Mouse (Mus musculus) CH12.LX (cell line): Measurements from ENCODE around the gene Eefsec. TPM values are rescaled to one million over a fixed set of nuclear protein-coding genes. Genes with fewer than 3 reads are reported as not detected.

ENCODE experiments used
- DNase-seq: peaks from one replicate; pipeline ENCODE4 v3.0.0-alpha.2; 2013; ENCODE audit errors: extremely low read depth
- H3K27ac ChIP-seq: 2 replicates; pipeline ENCODE4 v1.5.1; 2012; ENCODE audit warnings: low read depth, mild to moderate bottlenecking, control low read depth, moderate library complexity; ENCODE audit not compliant: insufficient read depth
- H3K27me3 ChIP-seq: replicated peaks from 2 replicates; pipeline ENCODE3; 2012; ENCODE audit warnings: inconsistent platforms
- H3K36me3 ChIP-seq, 2 experiments: replicated peaks in 1 of 2; 2 replicates each; pipeline versions ENCODE3 to v1.6.1; 2012; ENCODE audit warnings: inconsistent platforms in 1 of 2, low read length in 1 of 2, mild to moderate bottlenecking in 1 of 2, mixed read lengths in 1 of 2, moderate library complexity in 1 of 2; ENCODE audit not compliant: control insufficient read depth in 1 of 2, insufficient read depth in 1 of 2
- H3K4me1 ChIP-seq, 2 experiments: 2 replicates each; pipeline ENCODE4 v1.6.1; 2012; ENCODE audit warnings: inconsistent platforms in 1 of 2, moderate library complexity in 1 of 2; ENCODE audit not compliant: insufficient read depth in 2 of 2, control insufficient read depth in 1 of 2
- H3K4me2 ChIP-seq: 2 replicates; pipeline ENCODE4 v1.6.1; 2012; ENCODE audit warnings: low read depth, mild to moderate bottlenecking, control low read depth; ENCODE audit not compliant: poor library complexity, insufficient read depth, severe bottlenecking
- H3K4me3 ChIP-seq, 3 experiments: fragments of 150-350 bp in 1 of 3; sonication (generic) in 1 of 3; replicated peaks in 1 of 3; 2 replicates each; pipeline versions ENCODE3 to v1.5.1; 2011 to 2012; ENCODE audit warnings: low read depth in 2 of 3, low read length in 2 of 3, mild to moderate bottlenecking in 2 of 3, moderate library complexity in 2 of 3, control low read depth in 1 of 3, improper control_type of control experiment in 1 of 3, inconsistent platforms in 1 of 3, mixed read lengths in 1 of 3; ENCODE audit not compliant: poor library complexity in 1 of 3
- H3K79me2 ChIP-seq: replicated peaks from 2 replicates; pipeline ENCODE4 v1.6.1; 2012; ENCODE audit warnings: mild to moderate bottlenecking, moderate library complexity; ENCODE audit not compliant: control insufficient read depth, poor library complexity, insufficient read depth, severe bottlenecking; ENCODE audit errors: extremely low read depth
- H3K9ac ChIP-seq: 2 replicates; pipeline ENCODE4 v1.6.1; 2012; ENCODE audit warnings: low read depth, mild to moderate bottlenecking, control low read depth, moderate library complexity; ENCODE audit not compliant: insufficient read depth
- H3K9me3 ChIP-seq: replicated peaks from 2 replicates; pipeline ENCODE3; 2012; ENCODE audit warnings: low read length, inconsistent platforms, mixed read lengths
- BHLHE40 ChIP-seq: IDR thresholded peaks from 2 replicates; pipeline ENCODE4 v1.6.1; 2011; ENCODE audit warnings: mild to moderate bottlenecking, low read depth, low read length, improper control_type of control experiment
- CTCF ChIP-seq, 2 experiments: IDR thresholded peaks in 1 of 2; conservative IDR thresholded peaks in 1 of 2; 2 replicates each; pipeline ENCODE4 v1.5.1; 2011 to 2012; ENCODE audit warnings: low read depth in 2 of 2, low read length in 2 of 2, improper control_type of control experiment in 1 of 2, inconsistent platforms in 1 of 2, mild to moderate bottlenecking in 1 of 2, moderate library complexity in 1 of 2
- E2F4 ChIP-seq: IDR thresholded peaks from 2 replicates; pipeline ENCODE4 v1.6.1; 2011; ENCODE audit warnings: low read depth, low read length, improper control_type of control experiment; ENCODE audit not compliant: insufficient replicate concordance
- EP300 ChIP-seq: IDR thresholded peaks from 2 replicates; pipeline ENCODE4 v1.6.1; 2011; ENCODE audit warnings: low read length, improper control_type of control experiment
- ETS1 ChIP-seq: conservative IDR thresholded peaks from 2 replicates; pipeline ENCODE4 v1.6.1; 2012; ENCODE audit warnings: low read depth, mild to moderate bottlenecking, inconsistent platforms, low read length, improper control_type of control experiment, moderate library complexity
- GABPA ChIP-seq: IDR thresholded peaks from 2 replicates; pipeline ENCODE4 v1.6.1; 2012; ENCODE audit warnings: low read depth, low read length, improper control_type of control experiment, inconsistent platforms; ENCODE audit not compliant: insufficient replicate concordance
- IRF4 ChIP-seq: IDR thresholded peaks from 2 replicates; pipeline ENCODE4 v1.6.1; 2014; ENCODE audit warnings: low read depth, mild to moderate bottlenecking, inconsistent platforms, low read length, improper control_type of control experiment
- JUND ChIP-seq: conservative IDR thresholded peaks from 2 replicates; pipeline ENCODE4 v1.6.1; 2011; ENCODE audit warnings: low read depth, low read length, improper control_type of control experiment
- MAZ ChIP-seq: IDR thresholded peaks from 2 replicates; pipeline ENCODE4 v1.6.1; 2012; ENCODE audit warnings: low read depth, mild to moderate bottlenecking, inconsistent platforms, low read length, improper control_type of control experiment, moderate library complexity
- MYC ChIP-seq: IDR thresholded peaks from 2 replicates; pipeline ENCODE4 v1.6.1; 2011; ENCODE audit warnings: low read depth, mild to moderate bottlenecking, improper control_type of control experiment, low read length
- NELFE ChIP-seq: IDR thresholded peaks from 2 replicates; pipeline ENCODE4 v1.6.1; 2011; ENCODE audit warnings: low read depth, low read length, improper control_type of control experiment
- POLR2A ChIP-seq: IDR thresholded peaks from 2 replicates; pipeline ENCODE4 v1.6.1; 2011; ENCODE audit warnings: low read depth, mild to moderate bottlenecking, improper control_type of control experiment, low read length
- POLR2AphosphoS2 ChIP-seq: IDR thresholded peaks from 2 replicates; pipeline ENCODE4 v1.6.1; 2011; ENCODE audit warnings: low read depth, low read length, improper control_type of control experiment
- RAD21 ChIP-seq: IDR thresholded peaks from 2 replicates; pipeline ENCODE4 v1.6.1; 2011; ENCODE audit warnings: low read depth, mild to moderate bottlenecking, low read length, improper control_type of control experiment, moderate library complexity
- TCF12 ChIP-seq: IDR thresholded peaks from 2 replicates; pipeline ENCODE4 v1.6.1; 2014; ENCODE audit warnings: low read depth, mild to moderate bottlenecking, inconsistent platforms, low read length, improper control_type of control experiment
- UBTF ChIP-seq: IDR thresholded peaks from 2 replicates; pipeline ENCODE4 v1.6.1; 2012; ENCODE audit warnings: low read depth, mild to moderate bottlenecking, inconsistent platforms, low read length, improper control_type of control experiment, moderate library complexity
- USF1 ChIP-seq: IDR thresholded peaks from 2 replicates; pipeline ENCODE4 v1.6.1; 2014; ENCODE audit warnings: low read depth, mild to moderate bottlenecking, inconsistent platforms, low read length, improper control_type of control experiment
- ZKSCAN1 ChIP-seq: IDR thresholded peaks from 2 replicates; pipeline ENCODE4 v1.6.1; 2012; ENCODE audit warnings: low read depth, inconsistent platforms, low read length, improper control_type of control experiment, borderline replicate concordance
- ZMIZ1 ChIP-seq: IDR thresholded peaks from 2 replicates; pipeline ENCODE4 v1.6.1; 2012; ENCODE audit warnings: low read depth, mild to moderate bottlenecking, inconsistent platforms, low read length, improper control_type of control experiment
- dilution Hi-C: fragments of 300-500 bp; cut with MboI; formaldehyde crosslinking; loops from 2 replicates; pipeline ENCODE4 v1.14.3; 2020; ENCODE audit warnings: low sequenced_read_pairs; ENCODE audit not compliant: extremely low pct_unique_long_range_greater_than_20kb, extremely low pct_ligation_motif_present
- in situ Hi-C: fragments of 300-500 bp; cut with MboI; formaldehyde crosslinking; loops from 3 replicates; pipeline ENCODE4 v1.14.3; 2019; ENCODE audit warnings: low sequenced_read_pairs, low pct_ligation_motif_present, low pct_unique_long_range_greater_than_20kb, mixed read lengths
- polyA plus RNA-seq: library from polyadenylated mRNA; unstranded; fragments of >175 nt; gene quantifications from 2 replicates; pipeline ENCODE4 v1.2.1, GENCODE M21; 2012; ENCODE audit warnings: low read depth; ENCODE audit not compliant: insufficient read length
- total RNA-seq, 2 experiments: library from RNA; depleted of rRNA; stranded (reverse); fragments of 300-350 nt in 1 of 2; fragments of >200 nt in 1 of 2; gene quantifications; 2 replicates each; pipeline ENCODE4 v1.2.3; 2012 to 2014

The Eefsec gene
- total and polyA plus RNA-seq, 3 experiments, result 26.2 to 48.8 (median 32.1) TPM

GRCm38 (mm10) chr6:88313937-88314336, 132.4 kb downstream of the Eefsec start:
- Histone ChIP-seq H3K27me3 (no peaks in the 10 kb centered on the region), H3K9ac (no peak overlapping the region), H3K4me3 (no peak overlapping the region), H3K9me3 (no peaks in the 10 kb centered on the region), H3K79me2 (no peaks in the 10 kb centered on the region), H3K4me1 (peaks cover 0 to 6% of the 10 kb centered on the region in 2 experiments; a peak in 2 of 4 replicates), H3K4me2 (no peak overlapping the region), H3K27ac (no peak overlapping the region), H3K36me3 (peaks cover 7 to 80% of the 10 kb centered on the region in 2 experiments)
- in situ Hi-C loops, result no loop called here
- TF ChIP-seq IRF4 (no peak), ZKSCAN1 (no peak), RAD21 (no peak), ETS1 (no peak), MYC (no peak), UBTF (no peak), EP300 (no peak), GABPA (no peak), TCF12 (no peak), JUND (no peak), BHLHE40 (no peak), CTCF (conservative IDR thresholded peaks at IDR 0.05 in 1 of 2, IDR thresholded peaks at IDR 0.05 in 1 of 2; ENCODE audit: low read depth in 2 of 2, low read length in 2 of 2) (no peak), ZMIZ1 (no peak), MAZ (no peak), USF1 (no peak), E2F4 (no peak), POLR2AphosphoS2 (no peak)
- DNase-seq, result no peak
- dilution Hi-C loops, result no loop called here

GRCm38 (mm10) chr6:88311593-88311992, 134.7 kb downstream of the Eefsec start:
- H3K4me2 ChIP-seq, result no peak overlapping the region
- TF ChIP-seq POLR2A (no peak), JUND (no peak), E2F4 (no peak), NELFE (no peak), ETS1 (no peak), ZKSCAN1 (no peak), UBTF (no peak)
- DNase-seq, result no peak
- no peak overlapping the region for H3K9ac ChIP-seq
- no peak overlapping the region for H3K27ac ChIP-seq
- no peak overlapping the region for H3K4me3 ChIP-seq
- no peaks in the 10 kb centered on the region for H3K79me2 ChIP-seq
- peaks cover 7 to 73% of the 10 kb centered on the region in 2 experiments for H3K36me3 ChIP-seq
- peaks cover 5 to 16% of the 10 kb centered on the region in 2 experiments; a peak in 3 of 4 replicates for H3K4me1 ChIP-seq
- dilution Hi-C loops (no loop called here), in situ Hi-C loops (no loop called here)
- H3K9me3 ChIP-seq, result no peaks in the 10 kb centered on the region
- H3K27me3 ChIP-seq, result no peaks in the 10 kb centered on the region
